11 mouse cellular contexts compared by ENCODE assay signal in genomic region chr15:99909339-99909996, GRCm38 (mm10). TPM values are rescaled to one million over a fixed set of nuclear protein-coding genes. Genes with fewer than 3 reads are reported as not detected.
DNase-seq lines count a peak whose midpoint lies in the region; ATAC-seq and TF ChIP-seq lines count a peak whose summit lies in the region.
"Not testable (repeated sequence)": the region's sequence is repeated elsewhere in the genome, so short reads cannot be mapped to it uniquely, and the experiment has no call there.
"Had no signal": no experiment of that assay in that cellular context is flagged by ENCODE, and none has a peak within 500 bp of the region (broad histone marks: within the 10 kb centered on the region; RNA-seq: fewer than 3 reads in every experiment).

No protein-coding gene starts in this region.

- peak; percentile 42 for TF ChIP-seq CTCF in cortical plate, adult 2 months (IDR thresholded peaks at IDR 0.05; ENCODE audit: extremely low read depth, insufficient read depth, low read length)
- TF ChIP-seq CTCF in kidney, adult 2 months (conservative IDR thresholded peaks at IDR 0.05; ENCODE audit: insufficient read depth, insufficient read length, low read depth, low read length), result peak; percentile 38; the same call in 1 of the 2 replicates
- TF ChIP-seq CTCF in liver, postnatal 0 days (IDR thresholded peaks at IDR 0.05; ENCODE audit: low read depth), result peak; percentile 68
- TF ChIP-seq CTCF in testis, adult 2 months (IDR thresholded peaks at IDR 0.05; ENCODE audit: control insufficient read depth, insufficient read depth, insufficient replicate concordance, low read depth, low read length), result peak; percentile 20; the same call in 1 of the 2 replicates

- H3K27me3 ChIP-seq in kidney, adult 2 months (replicated peaks; ENCODE audit: control insufficient read depth, insufficient read depth, low read length); liver, postnatal 0 days (ENCODE audit: insufficient read depth, low read length); neural tube, embryonic 11.5 days (ENCODE audit: control insufficient read depth, insufficient read depth, low read length); testis, adult 2 months (ENCODE audit: control insufficient read depth, insufficient read depth, low read length): not testable (repeated sequence)

- H3K4me3 ChIP-seq in cortical plate, adult 2 months (ENCODE audit: insufficient read depth, low read length); kidney, adult 2 months (ENCODE audit: insufficient read depth, low read depth, low read length); liver, postnatal 0 days (ENCODE audit: low read depth, low read length); neural tube, embryonic 11.5 days (ENCODE audit: low read depth, low read length); testis, adult 2 months (ENCODE audit: control insufficient read depth, low read depth, low read length): not testable (repeated sequence)

- ATAC-seq in liver, postnatal 0 days; neural tube, embryonic 11.5 days (ENCODE audit: insufficient read depth, low FRiP score, low TSS enrichment): not testable (repeated sequence)

- 45% methylated on average over 14 of the region's 14 CpGs for WGBS in kidney, adult 2 months
- WGBS in liver, postnatal 0 days (ENCODE audit: insufficient replicate concordance), result 41% methylated on average over 14 of the region's 14 CpGs
- 42% methylated on average over 14 of the region's 14 CpGs for WGBS in neural tube, embryonic 11.5 days

- not testable (repeated sequence) for H3K4me2 ChIP-seq in liver, postnatal 0 days (ENCODE audit: low read depth, low read length); neural tube, embryonic 11.5 days (ENCODE audit: low read depth)

- not testable (repeated sequence) for TF ChIP-seq POLR2A in cortical plate, adult 2 months (IDR thresholded peaks at IDR 0.05; ENCODE audit: extremely low read depth, insufficient read depth, low read length); kidney, adult 2 months (IDR thresholded peaks at IDR 0.05; ENCODE audit: low read depth, low read length); testis, adult 2 months (IDR thresholded peaks at IDR 0.05; ENCODE audit: control insufficient read depth, low read depth, low read length)

- TF ChIP-seq EP300 in liver, postnatal 0 days (IDR thresholded peaks at IDR 0.05; ENCODE audit: low read depth), result not testable (repeated sequence)

- H3K4me1 ChIP-seq in cortical plate, adult 2 months (ENCODE audit: control insufficient read depth, insufficient read depth, low read length); kidney, adult 2 months (ENCODE audit: control insufficient read depth, insufficient read depth, low read length); liver, postnatal 0 days (ENCODE audit: insufficient read depth); neural tube, embryonic 11.5 days (ENCODE audit: control insufficient read depth, insufficient read depth, low read length); testis, adult 2 months (ENCODE audit: control insufficient read depth, insufficient read depth, low read length): not testable (repeated sequence)

- H3K27ac ChIP-seq in cortical plate, adult 2 months (ENCODE audit: insufficient read depth, low read length); kidney, adult 2 months (ENCODE audit: insufficient read depth, low read depth, low read length); liver, postnatal 0 days (ENCODE audit: low read depth); neural tube, embryonic 11.5 days (ENCODE audit: low read depth, low read length); testis, adult 2 months (ENCODE audit: control insufficient read depth, insufficient read depth, low read depth, low read length): not testable (repeated sequence)

- H3K9ac ChIP-seq in liver, postnatal 0 days (replicated peaks); neural tube, embryonic 11.5 days (ENCODE audit: low read length): not testable (repeated sequence)

- DNase-seq in ES-CJ7 (ENCODE audit: low read depth, low spot score), result peak; percentile 82
- peak; percentile 20 for DNase-seq in brain, adult 2 months (ENCODE audit: low read depth, low spot score)
- peak; percentile 19 for DNase-seq in gastrocnemius, postnatal 14 days
- DNase-seq in kidney, adult 2 months, result peak; percentile 20
- DNase-seq in liver, postnatal 0 days, result not testable (repeated sequence)
- DNase-seq in neural tube, embryonic 11.5 days (ENCODE audit: low spot score), result peak; percentile 35

- not testable (repeated sequence) for H3K36me3 ChIP-seq in kidney, adult 2 months (ENCODE audit: control insufficient read depth, insufficient read depth, low read length); liver, postnatal 0 days (replicated peaks; ENCODE audit: insufficient read depth, low read length); neural tube, embryonic 11.5 days (ENCODE audit: control insufficient read depth, insufficient read depth, low read length); testis, adult 2 months (ENCODE audit: control insufficient read depth, insufficient read depth, low read length)

- intact Hi-C loops in gastrocnemius, postnatal 14 days (cut with DNase I; ENCODE audit: low total_unique reads), result loop anchor here (10.0 kb wide), 1 partner anchor 185 kb away; the partner anchor contains the start of gene Cox14

- H3K9me3 ChIP-seq in liver, postnatal 0 days (ENCODE audit: low read length); neural tube, embryonic 11.5 days (ENCODE audit: control insufficient read depth, low read length): not testable (repeated sequence)

RNA-seq across cellular contexts. Expression of gene Lima1, which starts 34.2 kb away (rescaled TPM):
- 12.1 and 12.4 TPM in 2 replicates for polyA plus RNA-seq in cortical plate, adult 2 months (2012; rRNA removed)
- total RNA-seq in gastrocnemius, postnatal 14 days (2021), result 10 to 100 TPM; 16.8 to 23.0 TPM
- polyA plus RNA-seq in kidney, adult 2 months (2012; rRNA removed), result 29.9 and 32.7 TPM in 2 replicates
- 14.8 and 15.0 TPM in 2 replicates for polyA plus RNA-seq in liver, postnatal 0 days (2015; fragmentation: Nextera tagmentation; extraction: Ambion mirVana)
- 33.1 and 40.0 TPM in 2 replicates for polyA plus RNA-seq in neural tube, embryonic 11.5 days (2014; fragmentation: Nextera tagmentation; extraction: Ambion mirVana)
- 3.8 and 4.1 TPM in 2 replicates for polyA plus RNA-seq in testis, adult 2 months (2012; rRNA removed)

RNA-seq across cellular contexts. Expression of gene Fam186a, which starts 57.4 kb away (rescaled TPM):
- polyA plus RNA-seq in cortical plate, adult 2 months (2012; rRNA removed), result 0.04 TPM in 2 replicates
- under 1 TPM; 0.04 to 0.07 TPM for total RNA-seq in gastrocnemius, postnatal 14 days (2021)
- 0.04 and 0.05 TPM in 2 replicates for polyA plus RNA-seq in kidney, adult 2 months (2012; rRNA removed)
- polyA plus RNA-seq in liver, postnatal 0 days (2015; fragmentation: Nextera tagmentation; extraction: Ambion mirVana), result not detected in 2 replicates
- polyA plus RNA-seq in neural tube, embryonic 11.5 days (2014; fragmentation: Nextera tagmentation; extraction: Ambion mirVana), result not detected in 2 replicates
- 65.1 and 69.6 TPM in 2 replicates for polyA plus RNA-seq in testis, adult 2 months (2012; rRNA removed)
- total RNA-seq: hematopoietic stem cell, adult 5-6 weeks had no signal
- polyA plus RNA-seq: activated CD4-positive, CD25-positive, alpha-beta regulatory T cell, adult 4 months; limb, embryonic 15.5 days had no signal

Comparison
In these comparisons a context has a peak if more than half of its experiments do, and no peak if none do; other contexts are left out.
1. RNA of gene Fam186a, which starts 57.4 kb away (polyA plus RNA-seq): 65.1 to 69.6 TPM in testis, adult 2 months; not detected in neural tube, embryonic 11.5 days, 0.04 to 0.05 TPM in kidney, adult 2 months, 0.04 TPM in cortical plate, adult 2 months and not detected in liver, postnatal 0 days; every median in the first group is over 10 times any median in the second.
2. Peak in every context shown above with its lines, with median percentiles within 50 percentile points of each other: CTCF ChIP-seq.